Mouse (Mus musculus): ENCODE measurements around the gene Gls. TPM values are rescaled to one million over a fixed set of nuclear protein-coding genes. Genes with fewer than 3 reads are reported as not detected.

Gene Gls
- 8.3 and 9.3 TPM in 2 replicates for polyA plus RNA-seq (2012; rRNA removed)

- H3K4me3 ChIP-seq (ENCODE audit: control insufficient read depth, low read depth, low read length) = peak within 1 kb of the TSS; percentile 91
- H3K4me1 ChIP-seq (ENCODE audit: control insufficient read depth, insufficient read depth, low read length) = peaks cover 6% of the 10 kb centered on the region
- TF ChIP-seq POLR2A (IDR thresholded peaks at IDR 0.05; ENCODE audit: control insufficient read depth, low read depth, low read length) = peak; percentile 96
- no peak for TF ChIP-seq CTCF (IDR thresholded peaks at IDR 0.05; ENCODE audit: control insufficient read depth, insufficient read depth, insufficient replicate concordance, low read depth, low read length)
- H3K27me3 ChIP-seq (ENCODE audit: control insufficient read depth, insufficient read depth, low read length) = no peaks in the 10 kb centered on the region
- no peaks in the 10 kb centered on the region for H3K36me3 ChIP-seq (ENCODE audit: control insufficient read depth, insufficient read depth, low read length)
- H3K27ac ChIP-seq (ENCODE audit: control insufficient read depth, insufficient read depth, low read depth, low read length) = peak within 1 kb of the TSS; percentile 78
Measured at GRCm38 (mm10) chr1:52233143-52233713, at the start of gene Gls. TSS of gene Gls (minus strand) at chr1:52233232.

GRCm38 (mm10) chr1:52279831-52280595 lies 47.0 kb upstream of the Gls start:
- no peak overlapping the region for H3K4me3 ChIP-seq (ENCODE audit: control insufficient read depth, low read depth, low read length)
- H3K4me1 ChIP-seq (ENCODE audit: control insufficient read depth, insufficient read depth, low read length) = no peaks in the 10 kb centered on the region
- TF ChIP-seq POLR2A (IDR thresholded peaks at IDR 0.05; ENCODE audit: control insufficient read depth, low read depth, low read length) (no peak), CTCF (IDR thresholded peaks at IDR 0.05; ENCODE audit: control insufficient read depth, insufficient read depth, insufficient replicate concordance, low read depth, low read length) (no peak)
- H3K36me3 ChIP-seq (ENCODE audit: control insufficient read depth, insufficient read depth, low read length) = no peaks in the 10 kb centered on the region
- no peak overlapping the region for H3K27ac ChIP-seq (ENCODE audit: control insufficient read depth, insufficient read depth, low read depth, low read length)
- no peaks in the 10 kb centered on the region for H3K27me3 ChIP-seq (ENCODE audit: control insufficient read depth, insufficient read depth, low read length)

GRCm38 (mm10) chr1:52279331-52279730 lies 46.3 kb upstream of the Gls start:
- H3K36me3 ChIP-seq (ENCODE audit: control insufficient read depth, insufficient read depth, low read length) = no peaks in the 10 kb centered on the region
- no peak for TF ChIP-seq POLR2A (IDR thresholded peaks at IDR 0.05; ENCODE audit: control insufficient read depth, low read depth, low read length)
- no peak for TF ChIP-seq CTCF (IDR thresholded peaks at IDR 0.05; ENCODE audit: control insufficient read depth, insufficient read depth, insufficient replicate concordance, low read depth, low read length)
- no peak overlapping the region for H3K27ac ChIP-seq (ENCODE audit: control insufficient read depth, insufficient read depth, low read depth, low read length)
- H3K27me3 ChIP-seq (ENCODE audit: control insufficient read depth, insufficient read depth, low read length) = no peaks in the 10 kb centered on the region
- no peak overlapping the region for H3K4me3 ChIP-seq (ENCODE audit: control insufficient read depth, low read depth, low read length)
- no peaks in the 10 kb centered on the region for H3K4me1 ChIP-seq (ENCODE audit: control insufficient read depth, insufficient read depth, low read length)

- Histone ChIP-seq H3K4me1 (ENCODE audit: control insufficient read depth, insufficient read depth, low read length) (no peaks in the 10 kb centered on the region), H3K27ac (ENCODE audit: control insufficient read depth, insufficient read depth, low read depth, low read length) (no peak overlapping the region), H3K27me3 (ENCODE audit: control insufficient read depth, insufficient read depth, low read length) (no peaks in the 10 kb centered on the region), H3K4me3 (ENCODE audit: control insufficient read depth, low read depth, low read length) (no peak overlapping the region), H3K36me3 (ENCODE audit: control insufficient read depth, insufficient read depth, low read length) (no peaks in the 10 kb centered on the region)
- no peak for TF ChIP-seq CTCF (IDR thresholded peaks at IDR 0.05; ENCODE audit: control insufficient read depth, insufficient read depth, insufficient replicate concordance, low read depth, low read length)
- no peak for TF ChIP-seq POLR2A (IDR thresholded peaks at IDR 0.05; ENCODE audit: control insufficient read depth, low read depth, low read length)
Measured at GRCm38 (mm10) chr1:52278073-52278472, 45.0 kb upstream of the Gls start.

GRCm38 (mm10) chr1:52274210-52274609 lies 41.2 kb upstream of the Gls start:
- H3K4me1 ChIP-seq (ENCODE audit: control insufficient read depth, insufficient read depth, low read length) = peaks cover 4% of the 10 kb centered on the region
- H3K27ac ChIP-seq (ENCODE audit: control insufficient read depth, insufficient read depth, low read depth, low read length) = no peak overlapping the region
- H3K27me3 ChIP-seq (ENCODE audit: control insufficient read depth, insufficient read depth, low read length) = no peaks in the 10 kb centered on the region
- no peak overlapping the region for H3K4me3 ChIP-seq (ENCODE audit: control insufficient read depth, low read depth, low read length)
- TF ChIP-seq POLR2A (IDR thresholded peaks at IDR 0.05; ENCODE audit: control insufficient read depth, low read depth, low read length) = no peak
- no peak for TF ChIP-seq CTCF (IDR thresholded peaks at IDR 0.05; ENCODE audit: control insufficient read depth, insufficient read depth, insufficient replicate concordance, low read depth, low read length)
- no peaks in the 10 kb centered on the region for H3K36me3 ChIP-seq (ENCODE audit: control insufficient read depth, insufficient read depth, low read length)

- Histone ChIP-seq H3K4me3 (ENCODE audit: control insufficient read depth, low read depth, low read length) (no peak overlapping the region), H3K27ac (ENCODE audit: control insufficient read depth, insufficient read depth, low read depth, low read length) (no peak overlapping the region), H3K4me1 (ENCODE audit: control insufficient read depth, insufficient read depth, low read length) (peaks cover 4% of the 10 kb centered on the region), H3K36me3 (ENCODE audit: control insufficient read depth, insufficient read depth, low read length) (no peaks in the 10 kb centered on the region), H3K27me3 (ENCODE audit: control insufficient read depth, insufficient read depth, low read length) (no peaks in the 10 kb centered on the region)
- TF ChIP-seq POLR2A (IDR thresholded peaks at IDR 0.05; ENCODE audit: control insufficient read depth, low read depth, low read length) = no peak
Measured at GRCm38 (mm10) chr1:52272018-52272678, 39.1 kb upstream of the Gls start.

GRCm38 (mm10) chr1:52270354-52270753 lies 37.3 kb upstream of the Gls start:
- no peak for TF ChIP-seq POLR2A (IDR thresholded peaks at IDR 0.05; ENCODE audit: control insufficient read depth, low read depth, low read length)
- no peak for TF ChIP-seq CTCF (IDR thresholded peaks at IDR 0.05; ENCODE audit: control insufficient read depth, insufficient read depth, insufficient replicate concordance, low read depth, low read length)
- peaks cover 4% of the 10 kb centered on the region for H3K4me1 ChIP-seq (ENCODE audit: control insufficient read depth, insufficient read depth, low read length)
- H3K36me3 ChIP-seq (ENCODE audit: control insufficient read depth, insufficient read depth, low read length) = no peaks in the 10 kb centered on the region
- no peaks in the 10 kb centered on the region for H3K27me3 ChIP-seq (ENCODE audit: control insufficient read depth, insufficient read depth, low read length)
- no peak overlapping the region for H3K27ac ChIP-seq (ENCODE audit: control insufficient read depth, insufficient read depth, low read depth, low read length)
- peak overlapping the region; percentile 9; the same call in 1 of the 2 replicates for H3K4me3 ChIP-seq (ENCODE audit: control insufficient read depth, low read depth, low read length)
